In the genomic region with DNA sequence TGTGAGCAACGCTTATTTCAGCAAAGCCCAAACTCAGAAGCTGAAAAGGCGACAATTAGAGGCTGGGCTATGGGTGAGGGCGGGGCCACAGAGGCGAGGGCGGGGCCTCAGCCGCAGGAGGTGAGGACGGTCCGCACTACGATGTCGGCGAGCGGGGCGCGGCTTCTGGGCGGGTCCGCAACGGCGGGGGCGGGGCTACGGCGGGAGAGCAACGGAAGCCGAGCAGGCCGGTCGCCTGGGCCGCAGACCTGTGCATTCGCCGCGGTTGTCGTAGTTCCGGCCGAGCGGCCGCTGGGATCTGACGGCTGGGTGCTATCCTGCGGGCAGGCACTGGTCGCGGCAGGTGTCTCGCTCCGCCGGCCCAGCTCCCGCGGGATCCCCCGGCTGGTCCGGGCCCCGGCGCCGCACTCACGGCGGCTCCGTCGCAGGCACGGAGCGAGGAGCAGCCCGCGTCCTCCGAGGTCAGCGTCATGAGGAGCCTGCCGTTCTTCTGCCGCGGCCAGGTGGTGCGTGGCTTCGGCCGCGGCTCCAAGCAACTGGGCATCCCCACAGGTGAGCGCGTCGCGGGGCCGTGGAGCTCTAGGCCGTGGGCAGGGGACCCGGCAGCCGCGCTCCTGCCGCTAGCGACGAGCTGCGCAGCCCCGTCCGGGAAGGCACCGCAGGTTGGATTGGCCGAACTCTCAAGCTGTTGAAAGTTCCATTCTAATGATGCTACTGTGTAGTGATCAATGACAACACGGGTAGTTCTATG, we compare ENCODE assay signal across 8 mouse cellular contexts. TPM values are rescaled to one million over a fixed set of nuclear protein-coding genes. Genes with fewer than 3 reads are reported as not detected.
DNase-seq lines count a peak whose midpoint lies in the region; ATAC-seq and TF ChIP-seq lines count a peak whose summit lies in the region.

Gene Rfk, plus strand, starts transcription at position 203 of the 751 bp plus-strand sequence.

- peak; percentile 98 for ATAC-seq in forebrain, embryonic 16.5 days
- peak; percentile 97 for ATAC-seq in lung, embryonic 15.5 days (ENCODE audit: borderline replicate concordance, extremely low read depth, low FRiP score, low TSS enrichment)

- H3K27me3 ChIP-seq in forebrain, embryonic 16.5 days (replicated peaks; ENCODE audit: control insufficient read depth, insufficient read depth, low read length) = no peaks in the 10 kb centered on the region; the same call in 1 of the 2 replicates
- H3K27me3 ChIP-seq in lung, embryonic 15.5 days = peaks cover 4% of the 10 kb centered on the region; the same call in 1 of the 2 replicates

- in situ Hi-C loops in ES-E14 (cut with MboI; ENCODE audit: low sequenced_read_pairs in 2 of 2, unreplicated experiment in 2 of 2) = no loop called here

- no peak within 1 kb of the TSS for H3K27ac ChIP-seq in ES-E14 (ENCODE audit: insufficient read depth, low read depth, low read length, poor library complexity, severe bottlenecking)
- peak within 1 kb of the TSS; percentile 24; the same call in 1 of the 2 replicates for H3K27ac ChIP-seq in forebrain, embryonic 16.5 days (ENCODE audit: low read length)
- peak within 1 kb of the TSS; percentile 77 for H3K27ac ChIP-seq in lung, embryonic 15.5 days

- 0% methylated on average over 80 of the region's 83 CpGs for WGBS in forebrain, embryonic 16.5 days
- under 1% methylated on average over 75 of the region's 83 CpGs for WGBS in lung, embryonic 15.5 days

- H3K4me3 ChIP-seq in ES-E14 (ENCODE audit: insufficient read depth in 1 of 2, low read depth in 1 of 2, low read length in 2 of 2, poor library complexity in 1 of 2, severe bottlenecking in 1 of 2) = peak within 1 kb of the TSS; percentile 73 to 89
- H3K4me3 ChIP-seq in forebrain, embryonic 16.5 days (replicated peaks; ENCODE audit: low read length) = peak within 1 kb of the TSS; percentile 57
- peak within 1 kb of the TSS; percentile 89 for H3K4me3 ChIP-seq in lung, embryonic 15.5 days

- DNase-seq in ES-E14 (ENCODE audit: low read depth, low spot score) = peak; percentile 76
- DNase-seq in cerebellum, adult 11-12 months = peak; percentile 91
- DNase-seq in heart, postnatal 36 days = peak; percentile 92 to 94
- peak; percentile 74 to 84 for DNase-seq in layer of hippocampus, adult 8-10 months (ENCODE audit: low spot score in 2 of 2)
- peak; percentile 88 for DNase-seq in ovary, adult 18-20 months (ENCODE audit: low spot score)
- peak; percentile 87 for DNase-seq in thymus, postnatal 0 days (ENCODE audit: low spot score)

- peak within 1 kb of the TSS; percentile 55 for H3K4me2 ChIP-seq in forebrain, embryonic 16.5 days (ENCODE audit: low read length)
- peak within 1 kb of the TSS; percentile 68 for H3K4me2 ChIP-seq in lung, embryonic 15.5 days

- peaks cover 0 to 2% of the 10 kb centered on the region in 2 experiments; a peak in 2 of 4 replicates for H3K4me1 ChIP-seq in ES-E14 (ENCODE audit: control insufficient read depth in 2 of 2, insufficient read depth in 2 of 2, low read length in 2 of 2, poor library complexity in 1 of 2)
- H3K4me1 ChIP-seq in forebrain, embryonic 16.5 days (replicated peaks; ENCODE audit: control insufficient read depth, insufficient read depth, low read length) = peaks cover 8% of the 10 kb centered on the region
- H3K4me1 ChIP-seq in lung, embryonic 15.5 days = peaks cover 8% of the 10 kb centered on the region

- H3K9ac ChIP-seq in ES-E14 (ENCODE audit: insufficient read depth, low read depth, low read length, poor library complexity, severe bottlenecking) = peak within 1 kb of the TSS; percentile 86
- H3K9ac ChIP-seq in forebrain, embryonic 16.5 days (replicated peaks; ENCODE audit: low read depth, low read length) = peak within 1 kb of the TSS; percentile 75
- peak within 1 kb of the TSS; percentile 75 for H3K9ac ChIP-seq in lung, embryonic 15.5 days

- intact Hi-C loops in heart, postnatal 36 days (cut with DNase I) = loop anchor here (5.0 to 10.0 kb wide), 2 partner anchors 443 to 609 kb away; partner anchors contain the start of genes Pcsk5 and Vps13a

- H3K9me3 ChIP-seq in ES-E14 (ENCODE audit: control insufficient read depth, insufficient read depth, low read depth, low read length) = no peaks in the 10 kb centered on the region
- no peaks in the 10 kb centered on the region for H3K9me3 ChIP-seq in forebrain, embryonic 16.5 days (ENCODE audit: control insufficient read depth, low read length)
- no peaks in the 10 kb centered on the region for H3K9me3 ChIP-seq in lung, embryonic 15.5 days

- peaks cover 2% of the 10 kb centered on the region; the same call in 1 of the 2 replicates for H3K36me3 ChIP-seq in ES-E14 (ENCODE audit: control insufficient read depth, insufficient read depth, low read length, poor library complexity, severe bottlenecking)
- H3K36me3 ChIP-seq in forebrain, embryonic 16.5 days (ENCODE audit: control insufficient read depth, insufficient read depth) = no peaks in the 10 kb centered on the region
- H3K36me3 ChIP-seq in lung, embryonic 15.5 days = peaks cover 18% of the 10 kb centered on the region

TF ChIP-seq in ES-E14, 5 proteins besides CTCF, POLR2A, EP300 and RAD21:
- TF ChIP-seq MAFK (IDR thresholded peaks at IDR 0.05; ENCODE audit: insufficient read depth, low read depth, low read length) (no peak), CHD2 (IDR thresholded peaks at IDR 0.05; ENCODE audit: low read depth, low read length) (0 out of 2 replicates have a peak, but pooled peaks have one; percentile 12)
TF ChIP-seq in ES-E14: peak in this region for 1.

RNA-seq across cellular contexts. Expression of gene Rfk, which starts in this region (rescaled TPM):
- 8.2 and 18.0 TPM in 2 replicates for total RNA-seq in ES-E14 (2012; rRNA removed)
- polyA plus RNA-seq in forebrain, embryonic 16.5 days (2015; fragmentation: Nextera tagmentation; extraction: Ambion mirVana) = 71.4 and 72.7 TPM in 2 replicates
- 10 to 100 TPM; 66.1 to 74.6 TPM for total RNA-seq in heart, postnatal 36 days (2021)
- 10 to 100 TPM; 61.7 to 77.9 (median 67.9) TPM for total RNA-seq in layer of hippocampus, adult 8-10 months (2022)
- polyA plus RNA-seq in lung, embryonic 15.5 days (2015; fragmentation: Nextera tagmentation; extraction: Ambion mirVana) = 74.8 and 75.4 TPM in 2 replicates
- polyA plus RNA-seq in thymus, postnatal 0 days (2015; fragmentation: Nextera tagmentation; extraction: Ambion mirVana) = 48.3 and 54.1 TPM in 2 replicates
